Mouse (Mus musculus) left cerebral cortex, postnatal 10 days (tissue): ENCODE measurements at regions not wholly inside any gene's neighbourhood (a gene's known extent, or its start where the extent isn't known, plus 50 kb on each side); places are given as distances from the start of the nearest gene placed in this dataset.
A peak's percentile ranks its signal among the peaks of the same experiment; 100 is the strongest.
"Not testable (repeated sequence)": the region's sequence is repeated elsewhere in the genome, so short reads cannot be mapped to it uniquely, and the experiment has no call there.

ENCODE experiments used
- DNase-seq, 2 experiments: peaks; one replicate each; pipeline ENCODE4 v3.0.0; 2021 to 2022; ENCODE audit warnings: low spot score in 2 of 2, mixed read lengths in 1 of 2; ENCODE audit errors: extremely low spot score in 1 of 2
- intact Hi-C: fragments of 180-260 bp; cut with DNase I; formaldehyde crosslinking; loops from one replicate; pipeline ENCODE4 v1.15.1; 2025

DNA sequence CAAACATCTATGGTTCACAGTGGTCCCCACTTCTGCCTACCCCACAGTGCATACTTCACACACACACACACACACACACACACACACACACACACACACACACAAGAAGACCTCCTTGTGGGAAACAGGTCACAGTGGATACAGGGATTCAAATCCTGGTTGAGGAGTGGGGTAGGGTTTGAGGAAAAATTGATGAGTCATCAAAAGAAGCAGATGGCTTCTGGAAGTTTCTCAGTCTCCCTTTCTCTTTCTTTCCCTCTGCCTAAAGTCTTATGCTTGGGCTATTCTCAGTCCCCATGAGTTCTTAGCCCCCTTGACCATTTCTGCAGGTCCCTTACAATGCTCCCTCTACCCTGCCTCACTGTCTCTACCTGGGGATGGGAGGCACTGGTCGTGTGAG lies 56.4 kb downstream of the Rassf10 start:
- intact Hi-C loops = no loop called here
- no peak for DNase-seq

GRCm38 (mm10) chr7:113017092-113017755 lies 63.5 kb downstream of the Rassf10 start:
- intact Hi-C loops = no loop called here
- no peak for DNase-seq

GRCm38 (mm10) chr7:113021412-113021811 lies 67.7 kb downstream of the Rassf10 start:
- intact Hi-C loops = no loop called here
- DNase-seq = no peak

DNA sequence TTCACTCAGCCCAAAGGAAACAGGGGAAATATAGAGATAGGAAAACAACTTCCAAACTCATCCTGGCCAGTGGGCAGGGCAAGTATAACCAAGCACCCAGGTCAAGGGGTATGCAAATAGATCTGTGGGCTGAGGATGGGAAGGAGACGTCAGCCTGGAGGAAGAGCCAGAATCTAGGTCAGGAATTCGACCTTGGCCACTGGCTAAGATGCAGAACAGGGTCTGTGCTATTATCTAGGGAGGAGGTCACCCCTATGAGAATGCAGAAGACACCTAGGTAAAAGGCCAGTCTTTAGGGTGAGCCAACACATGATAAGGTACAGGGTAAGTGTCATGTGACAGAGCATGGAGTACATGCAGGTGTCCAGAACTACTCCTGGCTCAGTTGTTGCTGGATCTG lies 68.8 kb downstream of the Rassf10 start:
- intact Hi-C loops = no loop called here

DNA sequence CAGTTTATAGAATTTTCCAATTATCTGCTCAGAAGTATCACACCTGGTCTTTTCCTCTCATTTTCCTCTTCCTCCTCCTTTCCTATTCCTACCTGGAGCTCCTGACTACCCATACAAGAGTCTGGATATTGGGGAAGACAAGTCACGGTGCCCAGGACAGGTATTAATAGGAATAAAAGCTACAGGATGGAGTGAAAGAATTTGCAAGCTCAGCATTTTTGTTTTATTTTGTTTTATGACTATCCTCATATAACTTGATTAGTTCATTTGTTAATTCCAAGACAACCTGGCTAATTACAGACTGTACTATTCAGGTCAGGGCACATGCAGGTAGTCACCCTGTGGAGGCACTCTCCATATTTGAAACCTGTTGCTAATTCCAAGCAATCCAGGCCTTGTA lies 72.0 kb downstream of the Rassf10 start:
- DNase-seq = no peak
- intact Hi-C loops = no loop called here

More for the DNA sequence above, 68.8 kb downstream of the Rassf10 start:
- DNase-seq = no peak

DNA sequence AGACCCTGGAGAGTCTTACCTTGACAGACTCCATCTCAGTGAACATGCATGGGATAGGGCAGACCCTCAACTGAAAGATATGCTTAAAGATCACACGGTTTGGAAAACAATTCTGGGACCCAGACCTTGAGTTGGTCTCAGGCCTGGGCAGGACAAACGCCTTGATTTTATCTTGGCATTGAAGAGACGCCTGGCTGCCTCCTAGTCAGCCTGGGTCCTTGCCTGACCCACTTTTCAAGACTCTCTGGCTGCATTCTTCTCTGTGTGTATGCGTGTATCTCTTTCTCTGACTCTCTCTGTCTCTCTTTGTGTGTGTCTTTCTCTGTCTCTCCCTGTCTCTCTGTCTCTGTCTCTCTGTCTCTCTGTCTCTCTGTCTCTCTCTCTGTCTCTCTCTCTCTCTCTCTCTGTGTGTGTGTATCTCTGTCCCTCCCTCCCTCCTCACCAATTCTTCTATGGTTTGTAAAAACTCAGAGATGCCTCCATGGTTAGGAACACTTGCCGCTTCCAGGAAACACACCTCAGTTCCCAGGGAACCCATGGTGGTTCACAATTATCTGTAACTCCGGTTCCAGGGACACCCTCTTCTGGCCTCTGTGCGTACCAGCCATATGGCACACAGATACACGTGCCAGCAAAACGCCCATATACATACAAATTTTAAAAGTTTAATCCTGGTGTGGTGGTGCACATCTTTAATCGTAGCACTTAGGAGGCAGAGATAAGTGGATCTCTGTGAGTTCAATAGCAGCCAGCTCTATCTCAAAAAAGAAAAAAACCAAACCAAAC lies 72.7 kb downstream of the Rassf10 start:
- no peak for DNase-seq
- intact Hi-C loops = no loop called here

- DNase-seq = no peak
- intact Hi-C loops = no loop called here
Observed at GRCm38 (mm10) chr7:113027125-113027801, 73.5 kb downstream of the Rassf10 start.

GRCm38 (mm10) chr7:113030053-113030752 lies 76.4 kb downstream of the Rassf10 start:
- DNase-seq = no peak
- intact Hi-C loops = no loop called here

- no peak for DNase-seq
- intact Hi-C loops = no loop called here
Observed at GRCm38 (mm10) chr7:113035751-113036150, 82.0 kb downstream of the Rassf10 start.

DNA sequence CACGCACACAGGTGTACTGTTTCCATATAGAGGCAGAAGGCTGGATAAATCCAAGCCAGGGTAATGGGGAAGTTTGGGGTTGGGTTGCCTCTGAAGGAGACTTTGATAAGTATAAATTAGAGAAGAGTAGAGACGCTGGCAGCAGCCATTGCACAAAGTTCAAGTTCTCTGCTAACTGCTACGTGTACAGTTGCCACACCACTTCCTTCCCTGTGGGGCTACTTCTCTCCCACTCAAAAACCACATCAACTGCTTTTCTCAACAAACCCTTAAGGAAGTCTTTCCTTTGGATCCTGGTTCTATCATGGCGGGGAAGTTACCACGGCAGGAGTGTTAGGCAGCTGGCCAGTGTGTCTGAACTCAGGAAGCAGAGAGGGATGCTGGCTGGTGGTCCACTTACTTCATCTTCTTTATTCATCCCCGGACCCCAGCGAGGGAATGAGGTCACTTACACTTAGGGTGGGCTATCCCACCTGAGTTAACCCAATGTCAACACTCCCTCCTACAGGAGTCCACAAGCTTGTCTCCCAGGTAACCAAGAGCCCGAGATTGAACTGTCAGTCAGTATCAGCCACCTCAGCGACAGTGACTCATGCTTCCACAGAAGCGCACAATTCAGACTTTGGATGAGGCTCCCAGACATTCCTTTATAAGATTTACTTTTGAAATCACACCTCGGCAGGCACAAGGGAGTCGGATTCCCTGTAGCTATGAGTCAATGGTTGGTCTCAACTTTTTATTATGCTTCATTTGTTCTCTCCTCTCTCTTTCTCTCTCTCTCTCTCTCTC lies 84.3 kb downstream of the Rassf10 start:
- intact Hi-C loops = no loop called here
- no peak for DNase-seq

GRCm38 (mm10) chr7:113038906-113039671 lies 85.3 kb downstream of the Rassf10 start:
- no peak for DNase-seq
- intact Hi-C loops = no loop called here

GRCm38 (mm10) chr7:113045613-113046159 lies 91.9 kb downstream of the Rassf10 start:
- intact Hi-C loops, DNase-seq: not testable (repeated sequence)

- intact Hi-C loops = no loop called here
- no peak for DNase-seq
Observed at GRCm38 (mm10) chr7:113046406-113046805, 92.6 kb downstream of the Rassf10 start.

DNA sequence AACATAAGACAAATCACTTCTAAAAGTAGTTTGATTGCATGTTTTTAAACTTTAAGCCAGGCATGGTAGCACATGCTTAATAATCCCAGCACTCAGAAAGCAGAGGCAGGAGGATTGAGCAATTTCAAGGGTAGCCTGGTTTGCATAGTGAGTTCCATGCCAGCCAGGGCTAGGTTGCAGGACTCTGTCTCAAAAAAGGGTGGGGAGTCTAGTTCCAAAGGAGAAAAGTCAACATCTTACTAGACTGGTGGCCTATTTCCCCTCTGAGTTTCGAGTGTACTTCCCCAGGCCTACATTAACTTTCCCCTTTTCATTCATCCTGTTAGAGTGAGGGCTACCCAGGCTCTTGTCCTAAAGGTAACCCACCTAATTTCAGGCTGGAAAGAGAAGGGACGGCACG lies 93.8 kb downstream of the Rassf10 start:
- intact Hi-C loops = no loop called here
- DNase-seq = no peak

DNA sequence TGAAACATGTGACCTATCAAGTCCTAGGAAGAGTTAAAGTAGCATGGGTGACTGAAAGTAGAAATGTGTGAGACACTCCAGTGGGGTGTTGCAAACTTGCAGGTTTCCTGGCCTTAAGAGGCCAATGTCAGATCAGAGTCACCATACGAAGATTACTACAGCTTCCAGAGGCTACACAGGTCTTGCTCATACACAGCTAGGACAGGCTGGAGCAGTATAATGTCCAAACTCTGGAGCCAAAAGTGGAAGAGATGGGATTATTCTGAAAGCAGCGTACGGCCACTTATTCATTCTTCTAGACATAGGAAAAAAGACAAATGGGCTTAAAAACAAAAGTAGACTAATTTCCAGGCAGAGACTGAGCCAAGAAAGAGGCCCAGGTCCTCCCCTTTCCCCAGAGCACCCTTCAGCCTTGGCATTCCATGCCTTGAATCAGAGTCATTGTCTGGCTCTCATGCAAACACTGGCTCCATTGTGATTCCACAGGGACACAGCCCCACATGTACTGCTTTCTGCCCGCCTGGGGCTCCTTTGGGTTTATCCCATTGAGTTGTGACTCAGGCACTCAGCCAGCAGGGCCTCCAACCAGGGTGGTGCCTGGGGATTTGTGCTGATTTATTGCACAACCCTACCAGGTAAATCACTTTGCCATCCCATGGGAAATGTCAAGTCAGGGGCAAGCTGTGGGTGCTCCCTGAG lies 94.5 kb downstream of the Rassf10 start:
- DNase-seq = peak; percentile 7 to 40
- intact Hi-C loops = no loop called here

DNA sequence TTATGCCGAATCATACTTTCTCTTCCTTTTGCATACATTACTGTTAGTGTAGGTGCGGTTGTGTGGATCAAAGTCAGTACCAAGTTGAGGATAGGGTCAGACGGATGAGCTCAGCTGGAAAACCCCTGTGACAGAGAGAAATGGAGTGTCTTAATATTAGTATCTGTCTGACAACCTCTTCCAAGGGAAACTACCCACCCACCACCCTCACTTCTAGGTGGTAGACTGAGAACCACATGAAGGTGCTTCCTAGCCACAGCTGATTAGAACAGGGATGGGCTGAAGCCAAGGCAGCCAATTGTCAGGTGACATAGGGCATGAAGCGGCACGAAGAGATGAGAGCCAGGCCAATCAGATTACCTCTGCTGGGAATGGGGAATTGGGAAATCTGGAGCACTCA lies 95.7 kb downstream of the Rassf10 start:
- DNase-seq = no peak
- intact Hi-C loops = no loop called here

GRCm38 (mm10) chr7:113052952-113053351 lies 99.2 kb downstream of the Rassf10 start:
- intact Hi-C loops = no loop called here
- DNase-seq = peak in 1 of 2 experiments; percentile 3
